Mouse (Mus musculus) testis, postnatal 10 days (tissue): ENCODE data around the gene Cdcp1.
A peak's percentile ranks its signal among the peaks of the same experiment; 100 is the strongest.

Experiments used
- DNase-seq: peaks from one replicate; pipeline ENCODE4 v3.0.0; 2021; ENCODE audit warnings: low spot score

The Cdcp1 gene

DNA sequence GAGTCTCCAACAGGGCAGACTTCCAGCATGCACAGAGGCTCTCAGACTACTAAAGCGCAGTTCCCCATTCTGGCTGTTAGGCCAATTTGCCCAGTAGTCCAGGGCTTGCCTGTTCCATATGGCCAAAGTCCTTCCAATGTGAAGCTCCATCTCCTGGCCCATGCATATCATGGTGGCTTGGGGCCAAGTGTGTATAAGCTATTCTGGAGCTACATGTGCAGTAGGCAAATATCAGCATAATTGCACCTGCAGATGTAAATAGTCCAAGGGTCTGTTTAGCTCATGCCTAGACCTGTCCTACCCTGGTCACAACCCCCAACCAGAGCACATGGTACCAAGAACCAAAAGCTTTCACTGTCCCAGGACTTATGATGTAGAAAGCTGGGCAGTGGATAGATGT is 7.9 kb downstream of the Cdcp1 start:
- no peak for DNase-seq

DNA sequence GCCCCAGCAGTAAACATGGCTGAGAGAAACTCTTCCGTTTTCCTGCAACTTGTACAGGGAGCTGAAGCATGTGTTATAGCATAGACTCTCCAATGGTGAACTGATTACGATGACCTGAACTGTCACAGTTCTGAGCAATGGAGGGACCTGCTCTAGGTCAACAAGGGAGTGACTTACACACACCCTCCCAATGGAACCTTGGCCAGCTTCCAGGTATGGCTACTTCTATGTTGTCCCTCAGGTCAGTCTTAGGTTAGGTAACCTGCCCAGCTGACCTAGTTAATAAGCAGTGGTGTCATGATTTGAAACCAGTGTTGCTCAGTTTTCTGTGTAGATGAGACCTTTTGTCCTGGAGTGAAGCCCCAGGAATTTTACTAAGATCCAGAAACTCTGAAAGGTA is 8.9 kb downstream of the Cdcp1 start:
- no peak for DNase-seq

DNA sequence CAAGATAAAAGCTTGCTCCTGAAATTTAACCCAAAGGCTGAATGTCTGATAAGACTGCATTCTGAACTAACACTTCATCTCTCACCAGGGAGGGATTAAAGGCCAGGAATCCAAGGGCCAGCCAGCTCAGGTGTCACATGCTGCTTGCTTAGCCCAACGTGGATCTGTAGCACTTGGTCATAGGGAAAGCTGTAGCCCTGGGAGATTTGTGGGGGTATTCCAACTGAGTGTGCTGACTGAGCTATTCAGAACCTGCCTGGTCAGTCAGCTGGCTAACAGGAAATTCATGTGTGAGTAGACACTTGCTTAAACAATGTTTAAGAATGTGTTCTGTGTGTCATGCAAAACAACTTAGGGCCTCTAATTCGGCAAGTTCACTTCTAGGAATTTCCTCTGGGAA is 9.3 kb downstream of the Cdcp1 start:
- DNase-seq = no peak

DNA sequence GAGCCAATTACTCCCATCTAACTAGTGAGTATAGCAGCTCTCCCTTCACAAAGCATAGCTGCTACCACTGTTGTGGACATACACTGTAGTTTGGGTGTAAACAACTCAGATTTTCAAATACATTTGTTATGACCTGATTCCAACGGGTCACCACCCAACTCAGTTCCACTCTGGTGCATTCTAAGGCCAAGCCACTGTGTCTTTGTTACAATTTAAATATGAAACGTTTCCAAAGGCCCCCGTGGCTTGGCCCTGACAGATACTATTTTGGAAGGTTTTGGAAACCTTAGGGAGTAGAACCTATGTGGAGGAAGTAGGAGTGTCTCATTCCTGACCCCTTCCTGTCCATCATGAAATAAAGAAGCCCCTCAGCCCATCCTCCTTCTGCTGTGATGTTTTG is 15.7 kb downstream of the Cdcp1 start:
- no peak for DNase-seq

GRCm38 (mm10) chr9:123188271-123188670 is 27.6 kb downstream of the Cdcp1 start:
- no peak for DNase-seq

DNA sequence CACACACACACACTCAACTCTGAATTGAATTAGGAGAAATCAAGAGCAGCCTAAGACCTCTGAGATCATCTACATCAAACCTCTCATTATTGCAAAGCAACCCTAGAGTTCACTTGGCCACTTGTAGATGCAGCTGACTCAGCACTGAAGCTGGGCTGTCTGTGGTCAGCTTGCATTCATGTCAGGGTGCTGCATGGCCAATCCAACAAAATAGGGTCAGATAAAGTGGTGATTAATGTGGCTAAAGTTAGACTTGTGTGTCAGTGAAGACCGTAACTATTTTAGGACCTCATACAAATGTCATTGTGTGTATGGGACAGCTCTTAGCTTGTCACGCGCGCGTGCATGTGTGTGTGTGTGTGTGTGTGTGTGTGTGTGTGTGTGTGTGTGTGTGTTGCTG is 28.2 kb downstream of the Cdcp1 start:
- DNase-seq = no peak

DNA sequence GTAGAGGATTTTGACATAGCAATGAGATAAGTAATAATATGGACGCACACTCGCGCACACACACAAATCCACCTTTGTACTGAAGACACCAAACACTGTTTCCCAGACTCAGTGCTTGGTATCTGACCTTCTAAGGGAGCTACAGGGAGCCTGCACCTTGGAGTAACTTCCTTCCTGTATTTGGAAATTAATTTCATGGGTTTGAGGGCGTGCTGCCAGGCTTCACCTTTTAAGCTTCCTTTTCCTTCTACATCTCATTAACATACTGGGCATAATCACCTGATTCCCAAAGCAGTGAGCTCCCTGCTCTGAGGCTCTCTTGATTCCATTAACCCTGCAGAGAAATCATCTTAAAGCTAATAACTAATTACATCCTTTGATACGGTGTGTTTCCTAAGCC is 29.7 kb downstream of the Cdcp1 start:
- DNase-seq = no peak

DNA sequence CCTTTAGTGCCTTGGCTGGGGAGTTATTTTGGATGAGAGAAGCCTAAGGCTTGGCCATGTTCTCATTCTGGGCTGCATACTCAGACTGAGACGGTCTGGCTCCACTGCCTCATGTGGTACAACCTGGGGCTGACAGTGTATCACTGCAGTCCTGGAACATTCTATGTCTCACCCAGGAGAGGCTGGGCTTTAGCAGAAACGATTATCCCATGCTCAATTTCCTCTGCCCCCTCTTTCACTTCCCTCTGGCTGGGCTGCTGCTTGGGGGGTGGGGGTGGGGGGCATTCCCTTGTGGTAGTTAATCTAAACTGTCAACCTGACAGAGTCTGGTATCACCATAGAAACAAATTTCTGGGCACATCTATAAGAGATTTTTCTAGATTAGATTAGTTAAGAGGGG is 30.3 kb downstream of the Cdcp1 start:
- no peak for DNase-seq

- DNase-seq = no peak
Observed at GRCm38 (mm10) chr9:123183226-123183625, 32.6 kb downstream of the Cdcp1 start.

DNA sequence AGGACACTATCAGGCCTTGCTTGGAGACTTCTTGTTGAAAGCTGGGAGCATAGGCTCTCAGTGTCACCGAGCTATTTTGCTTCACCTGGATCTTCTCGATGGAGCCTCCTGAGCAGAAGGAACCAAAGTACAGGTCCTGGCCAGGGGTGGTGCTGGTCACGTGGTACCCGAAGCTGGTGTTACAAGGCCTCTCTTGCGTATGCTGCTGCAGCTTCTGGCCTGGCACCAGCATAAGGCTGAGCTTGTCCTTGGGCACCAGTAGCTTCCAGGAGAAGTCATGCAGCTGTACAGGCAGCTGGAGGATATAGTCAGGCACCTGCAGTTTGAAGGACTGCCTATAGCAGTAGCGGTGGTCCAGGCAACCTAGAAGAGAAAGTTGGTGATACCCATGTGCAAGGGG is 35.8 kb downstream of the Cdcp1 start:
- DNase-seq = no peak

GRCm38 (mm10) chr9:123177380-123178048 is 38.3 kb downstream of the Cdcp1 start:
- DNase-seq = no peak

GRCm38 (mm10) chr9:123174356-123174755 is 41.5 kb downstream of the Cdcp1 start:
- DNase-seq = no peak

- no peak for DNase-seq
Observed at GRCm38 (mm10) chr9:123173760-123174159, 42.1 kb downstream of the Cdcp1 start.

DNA sequence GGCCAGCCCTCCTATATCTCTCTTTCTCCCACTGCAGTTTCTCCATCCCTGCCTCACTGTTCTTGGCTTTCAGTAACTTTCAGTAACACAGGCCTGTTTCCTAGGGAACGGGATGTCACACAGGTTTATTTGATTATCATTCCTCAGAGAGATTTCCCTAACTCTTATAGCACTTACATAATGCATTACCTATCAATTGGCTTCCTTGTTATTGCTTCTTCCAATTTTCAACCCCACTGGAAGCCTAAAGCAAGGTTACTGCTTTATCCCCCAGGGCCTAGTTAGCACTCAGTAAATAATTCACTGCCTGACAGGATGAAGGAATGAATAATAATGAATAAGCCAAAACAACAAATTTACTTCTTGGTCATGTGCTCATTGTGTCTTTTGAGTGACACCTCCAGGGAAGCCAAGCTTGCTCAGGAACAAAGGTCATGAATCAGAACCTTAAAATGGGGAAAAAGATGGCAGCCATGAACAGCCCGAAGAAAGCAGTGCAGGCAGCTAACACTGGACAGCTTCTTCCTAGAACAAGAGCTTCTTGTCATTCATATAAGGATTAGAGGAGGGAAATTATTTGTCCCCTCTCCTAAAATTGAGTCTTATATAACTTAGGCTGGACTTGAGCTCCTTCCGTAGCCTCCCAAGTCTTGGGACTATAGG is 49.9 kb downstream of the Cdcp1 start:
- no peak for DNase-seq

DNA sequence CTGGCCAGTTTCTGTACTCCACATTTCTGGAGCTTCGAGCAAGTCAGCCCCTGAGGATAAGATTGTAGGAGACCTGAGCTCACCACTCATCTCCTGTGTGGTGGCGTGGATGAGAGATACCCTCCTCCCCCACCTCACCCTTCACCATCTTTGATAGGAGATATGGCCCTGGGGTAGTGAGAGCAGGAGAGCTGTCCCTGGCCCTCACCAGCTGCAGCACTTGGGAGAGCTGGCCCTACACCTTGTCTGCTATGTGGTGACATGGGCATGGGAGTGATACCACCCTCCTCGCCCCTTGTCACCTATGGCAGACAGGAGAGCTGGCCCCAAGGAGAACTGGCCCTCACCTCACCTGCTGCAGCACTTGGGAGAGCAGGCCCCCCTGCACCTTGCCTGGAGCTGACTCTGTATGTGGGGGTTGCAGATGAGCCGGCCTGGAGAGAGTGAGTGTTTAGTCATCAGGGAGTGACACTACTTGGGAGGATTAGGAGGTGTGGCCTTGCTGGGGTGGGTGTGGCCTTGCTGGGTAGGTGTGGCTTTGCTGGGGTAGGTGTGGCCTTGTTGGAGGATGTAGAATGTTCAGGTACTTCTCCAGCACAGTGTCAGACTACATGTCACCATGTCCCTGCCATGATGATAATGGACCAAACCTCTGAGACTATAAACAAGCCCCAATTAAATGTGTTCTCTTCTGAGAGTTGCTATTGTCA is 52.7 kb downstream of the Cdcp1 start:
- DNase-seq = no peak

- no peak for DNase-seq
Observed at GRCm38 (mm10) chr9:123161792-123162191, 54.0 kb downstream of the Cdcp1 start.

- DNase-seq = peak; percentile 81
Observed at GRCm38 (mm10) chr9:123159330-123159729, 56.5 kb downstream of the Cdcp1 start.

DNA sequence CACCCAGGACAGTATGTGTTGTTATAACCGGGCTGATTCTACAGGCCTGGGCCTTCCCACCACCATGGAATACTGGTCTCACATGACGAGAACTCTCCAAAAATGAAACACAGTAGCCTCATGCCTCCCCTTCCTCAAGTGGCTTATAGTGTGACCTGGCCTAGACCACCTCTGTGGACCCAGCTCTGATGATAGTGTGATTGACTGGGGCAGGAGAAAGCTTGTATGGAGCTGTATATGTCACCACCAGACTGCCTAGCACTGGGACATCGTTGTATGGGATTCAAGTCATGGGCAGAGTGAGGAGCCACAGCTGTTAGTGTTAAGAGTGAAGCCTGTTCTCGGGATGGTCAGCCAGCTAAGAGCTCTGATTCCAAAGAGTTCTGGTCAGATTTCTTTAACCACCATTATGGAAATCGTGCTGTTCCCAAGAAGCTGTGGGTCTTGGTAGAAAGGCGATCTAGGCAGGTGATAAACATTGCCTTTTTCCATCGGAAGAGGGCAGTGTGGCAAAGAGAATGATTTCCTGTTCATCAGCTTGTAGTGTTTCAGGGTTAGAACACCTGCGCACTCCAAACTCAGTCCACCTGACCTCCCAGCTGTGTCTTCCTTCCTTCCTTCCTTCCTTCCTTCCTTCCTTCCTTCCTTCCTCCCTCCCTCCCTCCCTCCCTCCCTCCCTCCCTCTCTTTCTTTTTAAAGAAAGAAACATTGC is 57.6 kb downstream of the Cdcp1 start:
- DNase-seq = no peak

DNA sequence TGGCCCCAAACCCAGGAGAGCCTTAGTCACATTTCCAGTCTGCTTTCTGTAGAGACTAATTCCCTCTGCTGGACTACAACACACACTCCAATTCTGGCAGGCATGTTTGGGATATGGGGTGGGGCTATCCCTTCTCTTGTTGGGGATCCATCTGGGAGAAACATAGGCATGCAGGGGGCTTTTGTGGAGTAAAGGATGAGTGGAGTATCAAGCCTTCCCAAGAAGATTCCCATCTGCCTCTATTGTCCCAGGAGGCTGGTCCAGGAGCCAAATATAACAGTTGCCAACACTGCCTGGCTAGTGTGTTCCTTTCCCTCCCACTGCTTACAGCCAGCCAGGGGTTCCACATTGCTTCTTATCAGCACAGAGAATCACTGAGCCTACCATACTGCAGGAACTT is 58.1 kb downstream of the Cdcp1 start:
- DNase-seq = no peak

DNA sequence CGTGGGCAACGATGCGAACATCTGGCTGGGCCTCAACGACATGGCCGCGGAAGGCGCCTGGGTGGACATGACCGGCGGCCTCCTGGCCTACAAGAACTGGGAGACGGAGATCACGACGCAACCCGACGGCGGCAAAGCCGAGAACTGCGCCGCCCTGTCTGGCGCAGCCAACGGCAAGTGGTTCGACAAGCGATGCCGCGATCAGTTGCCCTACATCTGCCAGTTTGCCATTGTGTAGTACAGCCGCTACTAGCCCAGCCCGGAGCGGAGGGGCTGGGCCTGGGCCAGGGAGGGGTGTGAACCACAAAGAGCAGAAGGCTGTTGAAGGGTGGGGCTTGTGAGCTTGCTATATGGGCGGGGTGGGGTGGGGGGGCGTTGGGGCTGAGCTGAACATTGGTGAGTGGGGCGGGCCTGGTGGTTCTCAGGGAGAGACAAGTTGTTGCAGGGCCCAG is 58.9 kb downstream of the Cdcp1 start:
- DNase-seq = peak; percentile 79

- DNase-seq = no peak
Observed at GRCm38 (mm10) chr9:123153121-123153520, 62.7 kb downstream of the Cdcp1 start.

GRCm38 (mm10) chr9:123152026-123152425 is 63.8 kb downstream of the Cdcp1 start:
- no peak for DNase-seq

DNA sequence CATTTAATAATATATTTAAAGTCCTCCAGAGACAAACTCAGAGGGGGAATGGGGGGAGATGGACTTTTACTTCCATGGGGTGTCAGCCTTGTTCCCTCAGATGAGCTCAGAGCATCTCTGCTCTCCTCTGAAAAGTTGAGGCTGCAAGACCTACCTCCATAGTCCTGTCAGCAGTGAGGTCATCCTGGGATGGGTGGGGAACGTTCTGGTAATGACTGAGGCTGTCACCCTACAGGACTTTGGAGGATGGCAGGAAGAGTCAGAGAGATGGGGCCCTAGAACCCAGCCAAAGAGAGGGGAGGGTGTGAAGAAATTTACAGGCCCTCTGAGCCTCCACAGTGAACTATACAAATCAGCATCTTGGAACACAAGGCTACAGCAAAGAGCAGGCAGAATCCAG is 64.3 kb downstream of the Cdcp1 start:
- no peak for DNase-seq
